Mouse (Mus musculus) testis, adult 2 months (tissue): ENCODE measurements at regions not wholly inside any gene's neighbourhood (a gene's known extent, or its start where the extent isn't known, plus 50 kb on each side); places are given as distances from the start of the nearest gene placed in this dataset.

Source experiments
- CTCF ChIP-seq: fragments of 200-500 bp; IDR thresholded peaks from 2 replicates; pipeline ENCODE4 v1.5.1; 2012; ENCODE audit warnings: low read depth, mild to moderate bottlenecking, inconsistent platforms, low read length, moderate library complexity; ENCODE audit not compliant: control insufficient read depth, insufficient read depth, insufficient replicate concordance
- POLR2A ChIP-seq: fragments of 200-500 bp; IDR thresholded peaks from 2 replicates; pipeline ENCODE4 v1.6.1; 2012; ENCODE audit warnings: low read depth, mild to moderate bottlenecking, inconsistent platforms, low read length, moderate library complexity; ENCODE audit not compliant: control insufficient read depth

- TF ChIP-seq POLR2A (no peak), CTCF (no peak)
These were observed 417.9 kb upstream of the Actbl2 start for GRCm38 (mm10) chr13:110836936-110837335.
